Mouse (Mus musculus): ENCODE results near the gene Slc26a9.

DNA sequence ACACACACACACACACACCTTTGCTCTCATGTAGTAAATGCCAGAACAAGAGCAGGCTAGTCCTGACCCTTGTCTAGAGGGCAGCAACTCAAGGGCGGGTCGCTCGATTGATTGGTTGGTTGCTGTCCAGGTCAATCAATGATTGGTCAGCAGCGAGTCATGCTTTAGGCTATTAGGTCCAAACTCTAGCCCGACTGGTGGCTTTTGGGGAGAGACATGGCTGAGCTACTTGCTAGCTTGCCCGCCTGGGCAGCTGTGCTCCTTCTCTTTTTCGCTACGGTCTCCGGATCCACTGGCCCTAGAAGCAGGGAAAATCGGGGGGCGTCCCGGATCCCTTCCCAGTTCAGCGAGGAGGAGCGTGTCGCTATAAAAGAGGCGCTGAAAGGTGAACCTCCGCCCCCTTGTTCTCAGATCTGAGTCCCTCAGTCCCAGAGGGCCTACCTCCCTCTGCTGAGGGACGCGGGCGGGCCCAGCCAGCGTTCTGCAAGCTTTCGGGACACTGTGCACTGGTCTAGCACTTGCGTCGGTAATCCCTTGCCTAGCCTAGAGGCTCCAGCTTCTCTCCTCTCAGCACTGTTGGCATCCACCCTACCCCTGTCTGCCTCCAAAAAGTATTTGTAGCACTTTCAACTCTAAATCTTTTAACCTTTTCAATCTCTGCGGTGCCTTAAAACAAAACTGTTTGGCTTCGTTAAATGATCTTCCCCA is 53.5 kb downstream of the Slc26a9 start, which contains the start of gene Pm20d1:
- no peak for TF ChIP-seq CTCF (IDR thresholded peaks at IDR 0.05; ENCODE audit: insufficient read depth, low read length)
- TF ChIP-seq POLR2A (IDR thresholded peaks at IDR 0.05; ENCODE audit: borderline replicate concordance, extremely low read depth, low read depth, low read length): peak; percentile 43; the same call in 1 of the 2 replicates
